In genomic region chr17:84112411-84113031, GRCm38 (mm10) we compare ENCODE assay signal across 8 mouse cellular contexts.
DNase-seq lines count a peak whose midpoint lies in the region; ATAC-seq and TF ChIP-seq lines count a peak whose summit lies in the region.

No protein-coding gene starts in this region.

- no peaks in the 10 kb centered on the region for H3K36me3 ChIP-seq in forebrain, postnatal 0 days (ENCODE audit: insufficient read depth)
- no peaks in the 10 kb centered on the region for H3K36me3 ChIP-seq in forebrain, embryonic 16.5 days (ENCODE audit: control insufficient read depth, insufficient read depth)
- H3K36me3 ChIP-seq in heart, embryonic 16.5 days (ENCODE audit: control insufficient read depth, insufficient read depth) = no peaks in the 10 kb centered on the region
- no peaks in the 10 kb centered on the region for H3K36me3 ChIP-seq in liver, embryonic 13.5 days

- ATAC-seq in forebrain, postnatal 0 days = 0 out of 2 replicates have a peak, but pooled peaks have one; percentile 20
- no peak for ATAC-seq in forebrain, embryonic 16.5 days
- no peak for ATAC-seq in heart, embryonic 16.5 days (replicated peaks; ENCODE audit: extremely low read depth, insufficient read depth, low FRiP score)
- ATAC-seq in liver, embryonic 13.5 days (ENCODE audit: low read depth) = no peak

- no peak for TF ChIP-seq POLR2A in brain, embryonic 14.5 days (IDR thresholded peaks at IDR 0.05; ENCODE audit: borderline replicate concordance, extremely low read depth, insufficient read depth, insufficient read length, poor library complexity, severe bottlenecking)

- H3K4me3 ChIP-seq in forebrain, postnatal 0 days (ENCODE audit: low read depth, low read length) = no peak overlapping the region
- H3K4me3 ChIP-seq in forebrain, embryonic 16.5 days (replicated peaks; ENCODE audit: low read length) = no peak overlapping the region
- no peak overlapping the region for H3K4me3 ChIP-seq in heart, embryonic 16.5 days (ENCODE audit: low read length)
- no peak overlapping the region for H3K4me3 ChIP-seq in liver, embryonic 13.5 days (replicated peaks)

- no peak overlapping the region for H3K4me2 ChIP-seq in forebrain, postnatal 0 days (ENCODE audit: low read depth)
- H3K4me2 ChIP-seq in forebrain, embryonic 16.5 days (ENCODE audit: low read length) = no peak overlapping the region
- no peak overlapping the region for H3K4me2 ChIP-seq in heart, embryonic 16.5 days (ENCODE audit: low read depth, low read length)
- no peak overlapping the region for H3K4me2 ChIP-seq in liver, embryonic 13.5 days

- H3K27ac ChIP-seq in forebrain, postnatal 0 days (ENCODE audit: low read depth, low read length) = no peak overlapping the region
- no peak overlapping the region for H3K27ac ChIP-seq in forebrain, embryonic 16.5 days (ENCODE audit: low read length)
- H3K27ac ChIP-seq in heart, embryonic 16.5 days (ENCODE audit: low read length) = peak overlapping the region; percentile 80
- H3K27ac ChIP-seq in liver, embryonic 13.5 days = peak overlapping the region; percentile 36

- TF ChIP-seq CTCF in forebrain, postnatal 0 days (IDR thresholded peaks at IDR 0.05; ENCODE audit: low read depth) = no peak
- no peak for TF ChIP-seq CTCF in brain, embryonic 14.5 days (IDR thresholded peaks at IDR 0.05; ENCODE audit: borderline replicate concordance, extremely low read depth, insufficient read depth, insufficient read length)

- H3K9me3 ChIP-seq in forebrain, postnatal 0 days (ENCODE audit: low read length) = no peaks in the 10 kb centered on the region
- no peaks in the 10 kb centered on the region for H3K9me3 ChIP-seq in forebrain, embryonic 16.5 days (ENCODE audit: control insufficient read depth, low read length)
- H3K9me3 ChIP-seq in heart, embryonic 16.5 days (replicated peaks; ENCODE audit: control insufficient read depth, low read length) = no peaks in the 10 kb centered on the region
- H3K9me3 ChIP-seq in liver, embryonic 13.5 days (replicated peaks) = no peaks in the 10 kb centered on the region

- WGBS in forebrain, postnatal 0 days = 45% methylated on average over 6 of the region's 6 CpGs
- WGBS in forebrain, embryonic 16.5 days = 44% methylated on average over 6 of the region's 6 CpGs
- 35% methylated on average over 6 of the region's 6 CpGs for WGBS in heart, embryonic 16.5 days
- 53% methylated on average over 6 of the region's 6 CpGs for WGBS in liver, embryonic 13.5 days (ENCODE audit: insufficient replicate concordance)

- H3K27me3 ChIP-seq in forebrain, postnatal 0 days (ENCODE audit: insufficient read depth, low read length) = no peaks in the 10 kb centered on the region
- no peaks in the 10 kb centered on the region for H3K27me3 ChIP-seq in forebrain, embryonic 16.5 days (replicated peaks; ENCODE audit: control insufficient read depth, insufficient read depth, low read length)
- H3K27me3 ChIP-seq in heart, embryonic 16.5 days (ENCODE audit: control insufficient read depth, insufficient read depth, low read length) = no peaks in the 10 kb centered on the region
- no peaks in the 10 kb centered on the region for H3K27me3 ChIP-seq in liver, embryonic 13.5 days

- no peak overlapping the region for H3K9ac ChIP-seq in forebrain, postnatal 0 days
- no peak overlapping the region for H3K9ac ChIP-seq in forebrain, embryonic 16.5 days (replicated peaks; ENCODE audit: low read depth, low read length)
- H3K9ac ChIP-seq in heart, embryonic 16.5 days (ENCODE audit: low read length) = peak overlapping the region; percentile 28; the same call in 1 of the 2 replicates
- peak overlapping the region; percentile 44 for H3K9ac ChIP-seq in liver, embryonic 13.5 days

- DNase-seq in forebrain, postnatal 0 days = no peak
- DNase-seq in brain, embryonic 14.5 days (ENCODE audit: low read depth) = peak; percentile 17
- DNase-seq in liver, embryonic 13.5 days = no peak
- peak; percentile 73 for DNase-seq in testis, postnatal 10 days (ENCODE audit: low spot score)
- DNase-seq in cerebellum, adult 11-12 months = no peak
- no peak for DNase-seq in right cerebral cortex, postnatal 14 days

- no peaks in the 10 kb centered on the region for H3K4me1 ChIP-seq in forebrain, postnatal 0 days (ENCODE audit: insufficient read depth)
- peaks cover 11% of the 10 kb centered on the region for H3K4me1 ChIP-seq in forebrain, embryonic 16.5 days (replicated peaks; ENCODE audit: control insufficient read depth, insufficient read depth, low read length)
- peaks cover 22% of the 10 kb centered on the region for H3K4me1 ChIP-seq in heart, embryonic 16.5 days (ENCODE audit: control insufficient read depth, insufficient read depth, low read length)
- H3K4me1 ChIP-seq in liver, embryonic 13.5 days (replicated peaks) = peaks cover 67% of the 10 kb centered on the region

Comparison
In these comparisons a context has a peak if more than half of its experiments do, and no peak if none do; other contexts are left out.
1. DNase-seq: peak in brain, embryonic 14.5 days (single experiment) and testis, postnatal 10 days (single experiment); none in forebrain, postnatal 0 days (single experiment), liver, embryonic 13.5 days (single experiment), cerebellum, adult 11-12 months (single experiment) and right cerebral cortex, postnatal 14 days (single experiment).
2. H3K27ac ChIP-seq: peak in heart, embryonic 16.5 days (single experiment) and liver, embryonic 13.5 days (single experiment); none in forebrain, postnatal 0 days (single experiment) and forebrain, embryonic 16.5 days (single experiment).
3. H3K9ac ChIP-seq: peak in heart, embryonic 16.5 days (single experiment) and liver, embryonic 13.5 days (single experiment); none in forebrain, postnatal 0 days (single experiment) and forebrain, embryonic 16.5 days (single experiment).